Mouse (Mus musculus): Measurements from ENCODE around the gene Dip2a. TPM values are rescaled to one million over a fixed set of nuclear protein-coding genes. Genes with fewer than 3 reads are reported as not detected.
A peak's percentile ranks its signal among the peaks of the same experiment; 100 is the strongest.

Gene Dip2a
- total and polyA plus RNA-seq, 3 experiments: 7.5 to 9.2 (median 8.4) TPM

DNA sequence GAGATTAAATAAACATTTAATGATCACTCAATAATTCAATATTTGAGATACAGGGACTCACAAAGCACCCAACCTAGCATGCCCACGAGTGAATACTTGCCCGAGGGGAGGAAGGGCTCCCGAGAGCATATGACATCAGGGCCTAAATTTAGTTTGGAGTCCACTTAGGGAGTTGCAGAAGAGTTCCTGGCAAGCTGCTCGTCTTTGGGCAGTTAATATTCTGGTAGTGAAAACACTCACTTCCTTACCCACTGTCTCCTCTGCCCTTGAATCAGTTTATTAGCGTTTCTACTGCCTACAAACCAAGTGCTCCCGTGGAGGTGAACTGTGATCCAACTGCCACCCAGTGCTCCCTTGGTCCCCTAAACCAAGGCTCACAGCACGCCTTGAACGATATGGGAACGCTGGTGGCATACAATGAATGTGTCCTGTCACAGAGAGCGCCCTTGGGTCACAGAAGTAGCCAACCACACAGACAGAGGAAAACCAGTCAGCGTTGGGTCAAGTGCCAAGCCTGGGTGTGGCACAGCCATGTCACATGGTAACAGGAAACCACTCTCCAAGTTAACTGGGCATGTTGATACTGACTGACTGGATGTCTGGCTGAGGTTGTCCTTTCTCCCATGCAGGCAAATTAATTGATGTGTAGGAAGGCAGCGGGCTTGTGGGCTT, 87.2 kb downstream of the Dip2a start:
- TF ChIP-seq CTCF (IDR thresholded peaks at IDR 0.05): no peak
- TF ChIP-seq POLR2A (IDR thresholded peaks at IDR 0.05; ENCODE audit: insufficient read depth, low read depth, low read length): 0 out of 2 replicates have a peak, but pooled peaks have one; percentile 46
- TF ChIP-seq EP300 (IDR thresholded peaks at IDR 0.05; ENCODE audit: insufficient read depth, low read depth, low read length): peak; percentile 46; the same call in 1 of the 2 replicates
- DNase-seq: peak; percentile 74 to 87
- Histone ChIP-seq H3K27me3 (ENCODE audit: control insufficient read depth, insufficient read depth, low read length) (no peaks in the 10 kb centered on the region), H3K36me3 (ENCODE audit: control insufficient read depth, insufficient read depth, low read length) (no peaks in the 10 kb centered on the region), H3K9ac (ENCODE audit: low read depth, low read length) (peak overlapping the region; percentile 69), H3K79me2 (replicated peaks; ENCODE audit: control insufficient read depth, insufficient read depth, low read length) (no peaks in the 10 kb centered on the region), H3K4me1 (ENCODE audit: control insufficient read depth, insufficient read depth, low read length) (peaks cover 7% of the 10 kb centered on the region), H3K4me3 (no peak overlapping the region), H3K27ac (peak overlapping the region; percentile 89)
- intact Hi-C loops (cut with DNase I): no loop called here
- 27% methylated on average over 12 of the region's 12 CpGs for WGBS

DNA sequence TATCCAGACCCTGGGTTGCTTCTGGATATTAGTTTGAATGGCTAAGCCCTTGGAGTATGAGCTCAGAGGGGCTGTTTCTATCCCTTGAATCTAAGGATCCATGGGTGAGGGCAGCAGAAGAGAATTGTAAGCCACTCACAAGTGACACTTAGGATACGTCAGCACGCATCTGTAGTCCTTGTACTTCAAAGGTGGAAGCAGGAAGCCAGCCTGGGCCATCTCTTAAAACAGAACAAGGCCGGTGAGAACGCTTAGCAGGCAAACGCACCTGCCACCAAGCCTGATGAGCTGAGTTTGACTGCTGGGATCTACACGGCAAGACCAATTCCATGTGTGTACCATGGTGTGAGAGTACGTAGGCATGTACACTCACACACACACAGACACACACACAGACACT, 87.9 kb downstream of the Dip2a start:
- no peak for DNase-seq
- Histone ChIP-seq H3K27ac (peak overlapping the region; percentile 89), H3K79me2 (replicated peaks; ENCODE audit: control insufficient read depth, insufficient read depth, low read length) (no peaks in the 10 kb centered on the region), H3K4me1 (ENCODE audit: control insufficient read depth, insufficient read depth, low read length) (peaks cover 7% of the 10 kb centered on the region), H3K4me3 (no peak overlapping the region), H3K27me3 (ENCODE audit: control insufficient read depth, insufficient read depth, low read length) (no peaks in the 10 kb centered on the region), H3K36me3 (ENCODE audit: control insufficient read depth, insufficient read depth, low read length) (no peaks in the 10 kb centered on the region), H3K9ac (ENCODE audit: low read depth, low read length) (no peak overlapping the region)
- TF ChIP-seq POLR2A (IDR thresholded peaks at IDR 0.05; ENCODE audit: insufficient read depth, low read depth, low read length) (no peak), CTCF (IDR thresholded peaks at IDR 0.05) (no peak), EP300 (IDR thresholded peaks at IDR 0.05; ENCODE audit: insufficient read depth, low read depth, low read length) (no peak)
- intact Hi-C loops (cut with DNase I): no loop called here
- 79% methylated on average over 7 of the region's 7 CpGs for WGBS

DNA sequence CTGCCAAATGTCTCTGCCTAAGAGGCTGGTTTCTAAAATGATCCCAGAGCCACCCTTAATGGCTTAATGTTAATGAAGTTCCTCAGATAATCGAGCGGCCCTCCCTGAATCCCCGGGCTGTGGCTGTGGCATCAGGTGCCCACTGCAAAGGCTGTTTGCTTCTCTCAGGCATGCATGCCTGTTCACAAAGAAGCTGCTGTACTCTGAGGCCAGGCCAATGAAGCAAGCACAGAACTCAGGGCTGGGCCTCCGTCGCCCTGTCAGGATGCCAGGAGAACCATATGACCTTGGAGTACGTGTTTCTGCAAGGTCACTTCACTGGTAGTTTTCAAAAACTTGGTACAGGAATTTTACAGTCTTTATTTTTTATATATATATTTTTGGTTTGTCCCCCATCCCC, 89.5 kb downstream of the Dip2a start:
- H3K27ac ChIP-seq: no peak overlapping the region
- DNase-seq: no peak

DNA sequence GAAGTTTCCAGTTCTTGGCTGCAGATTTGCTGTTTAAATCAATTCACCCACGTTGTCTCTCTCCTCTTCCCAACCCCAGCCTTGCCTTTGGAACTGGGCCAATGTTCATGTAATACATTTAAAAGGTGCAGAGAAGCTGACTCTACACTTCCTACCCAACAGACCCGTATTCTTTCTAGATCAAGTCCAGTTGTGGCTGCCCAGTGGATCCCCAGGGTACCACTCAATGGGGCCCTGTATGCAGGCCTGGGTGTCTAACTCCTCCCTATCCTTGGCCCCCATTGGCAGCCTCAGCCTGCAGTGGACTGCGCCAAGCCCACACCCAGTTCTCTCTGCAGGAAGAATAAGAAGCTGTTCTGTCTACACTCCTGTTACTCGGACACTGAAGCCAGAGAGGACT, 91.6 kb downstream of the Dip2a start, which contains the start of gene S100b:
S100b (plus strand) TSS at position 318 of the 400 bp plus-strand sequence.
- intact Hi-C loops (cut with DNase I): no loop called here
- no peaks in the 10 kb centered on the region for H3K79me2 ChIP-seq (replicated peaks; ENCODE audit: control insufficient read depth, insufficient read depth, low read length)

More for the DNA sequence above, 89.5 kb downstream of the Dip2a start:
- intact Hi-C loops (cut with DNase I): no loop called here
- no peak for TF ChIP-seq CTCF (IDR thresholded peaks at IDR 0.05)
- TF ChIP-seq EP300 (IDR thresholded peaks at IDR 0.05; ENCODE audit: insufficient read depth, low read depth, low read length): no peak
- no peak for TF ChIP-seq POLR2A (IDR thresholded peaks at IDR 0.05; ENCODE audit: insufficient read depth, low read depth, low read length)
- no peak overlapping the region for H3K9ac ChIP-seq (ENCODE audit: low read depth, low read length)
- H3K79me2 ChIP-seq (replicated peaks; ENCODE audit: control insufficient read depth, insufficient read depth, low read length): no peaks in the 10 kb centered on the region
- 49% methylated on average over 6 of the region's 6 CpGs for WGBS
- H3K36me3 ChIP-seq (ENCODE audit: control insufficient read depth, insufficient read depth, low read length): no peaks in the 10 kb centered on the region
- H3K4me1 ChIP-seq (ENCODE audit: control insufficient read depth, insufficient read depth, low read length): peaks cover 7% of the 10 kb centered on the region
- H3K27me3 ChIP-seq (ENCODE audit: control insufficient read depth, insufficient read depth, low read length): no peaks in the 10 kb centered on the region
- no peak overlapping the region for H3K4me3 ChIP-seq

DNA sequence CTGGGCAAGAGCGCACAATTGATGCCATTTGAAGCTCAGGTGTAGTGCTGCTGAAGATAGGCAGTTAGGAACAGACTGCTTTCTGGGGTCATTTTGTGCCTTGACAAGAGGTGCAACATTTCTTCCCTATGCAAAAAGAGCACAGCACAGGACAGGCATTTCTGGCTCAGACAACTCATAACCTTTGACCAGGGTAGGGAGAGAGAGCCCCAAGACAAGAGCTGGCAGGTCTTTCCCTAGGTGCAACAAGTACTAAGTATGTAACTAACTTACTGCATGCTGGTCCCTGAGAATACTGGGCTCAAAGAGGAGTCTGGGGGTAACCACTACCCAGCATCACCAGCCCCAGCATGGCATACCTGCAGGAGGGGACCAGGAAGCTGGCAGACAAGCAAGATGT, 92.0 kb downstream of the Dip2a start:
- intact Hi-C loops (cut with DNase I): no loop called here
- WGBS: 100% methylated on average over 1 of the region's 1 CpGs
- H3K36me3 ChIP-seq (ENCODE audit: control insufficient read depth, insufficient read depth, low read length): no peaks in the 10 kb centered on the region
- no peak overlapping the region for H3K9ac ChIP-seq (ENCODE audit: low read depth, low read length)
- no peaks in the 10 kb centered on the region for H3K79me2 ChIP-seq (replicated peaks; ENCODE audit: control insufficient read depth, insufficient read depth, low read length)
- H3K4me3 ChIP-seq: no peak overlapping the region
- TF ChIP-seq POLR2A (IDR thresholded peaks at IDR 0.05; ENCODE audit: insufficient read depth, low read depth, low read length): no peak
- no peak for TF ChIP-seq CTCF (IDR thresholded peaks at IDR 0.05)
- no peak for TF ChIP-seq EP300 (IDR thresholded peaks at IDR 0.05; ENCODE audit: insufficient read depth, low read depth, low read length)
- no peak overlapping the region for H3K27ac ChIP-seq
- no peaks in the 10 kb centered on the region for H3K27me3 ChIP-seq (ENCODE audit: control insufficient read depth, insufficient read depth, low read length)
- no peak for DNase-seq
- H3K4me1 ChIP-seq (ENCODE audit: control insufficient read depth, insufficient read depth, low read length): peaks cover 5% of the 10 kb centered on the region

More for the DNA sequence above, 91.6 kb downstream of the Dip2a start, which contains the start of gene S100b:
- H3K4me1 ChIP-seq (ENCODE audit: control insufficient read depth, insufficient read depth, low read length): peaks cover 6% of the 10 kb centered on the region
- H3K27ac ChIP-seq: no peak within 1 kb of the TSS
- peak in 1 of 2 experiments; percentile 33 for DNase-seq
- H3K4me3 ChIP-seq: no peak within 1 kb of the TSS
- no peaks in the 10 kb centered on the region for H3K27me3 ChIP-seq (ENCODE audit: control insufficient read depth, insufficient read depth, low read length)
- H3K36me3 ChIP-seq (ENCODE audit: control insufficient read depth, insufficient read depth, low read length): no peaks in the 10 kb centered on the region
- WGBS: 33% methylated on average over 4 of the region's 4 CpGs
- TF ChIP-seq POLR2A (IDR thresholded peaks at IDR 0.05; ENCODE audit: insufficient read depth, low read depth, low read length) (no peak), CTCF (IDR thresholded peaks at IDR 0.05) (no peak), EP300 (IDR thresholded peaks at IDR 0.05; ENCODE audit: insufficient read depth, low read depth, low read length) (no peak)
- no peak within 1 kb of the TSS for H3K9ac ChIP-seq (ENCODE audit: low read depth, low read length)

DNA sequence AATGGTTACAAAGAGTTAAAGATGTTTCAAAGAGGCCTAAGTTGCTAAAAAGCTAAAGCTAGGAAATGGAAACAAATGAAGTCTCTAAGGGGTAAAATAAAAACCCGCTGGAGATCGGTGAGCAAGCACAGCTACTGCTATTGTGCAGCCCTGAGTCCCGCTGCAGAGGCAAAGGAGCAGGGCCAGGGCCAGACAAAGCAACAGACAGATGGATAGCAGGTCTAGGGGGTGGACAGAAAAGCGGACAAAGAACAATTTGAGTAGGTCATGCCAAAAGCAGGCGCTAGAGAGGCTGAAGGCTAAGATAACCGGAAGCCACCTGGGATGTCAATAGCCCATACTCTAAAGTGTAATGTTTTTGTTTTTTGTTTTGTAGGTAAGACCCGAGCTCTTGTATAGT, 94.2 kb downstream of the Dip2a start:
- 75% methylated on average over 7 of the region's 7 CpGs for WGBS
- H3K27me3 ChIP-seq (ENCODE audit: control insufficient read depth, insufficient read depth, low read length): no peaks in the 10 kb centered on the region

More for the DNA sequence above, 94.2 kb downstream of the Dip2a start:
- Histone ChIP-seq H3K27ac (no peak overlapping the region), H3K4me3 (no peak overlapping the region), H3K9ac (ENCODE audit: low read depth, low read length) (no peak overlapping the region), H3K36me3 (ENCODE audit: control insufficient read depth, insufficient read depth, low read length) (no peaks in the 10 kb centered on the region), H3K79me2 (replicated peaks; ENCODE audit: control insufficient read depth, insufficient read depth, low read length) (no peaks in the 10 kb centered on the region), H3K4me1 (ENCODE audit: control insufficient read depth, insufficient read depth, low read length) (no peaks in the 10 kb centered on the region)
- TF ChIP-seq POLR2A (IDR thresholded peaks at IDR 0.05; ENCODE audit: insufficient read depth, low read depth, low read length): no peak
- TF ChIP-seq CTCF (IDR thresholded peaks at IDR 0.05): no peak
- intact Hi-C loops (cut with DNase I): no loop called here
- no peak for DNase-seq

Measured in heart, adult 2 months (tissue).